8 mouse cellular contexts compared by ENCODE assay signal in genomic region chr7:98734876-98735275, GRCm38 (mm10). TPM values are rescaled to one million over a fixed set of nuclear protein-coding genes. Genes with fewer than 3 reads are reported as not detected.
DNase-seq lines count a peak whose midpoint lies in the region; ATAC-seq and TF ChIP-seq lines count a peak whose summit lies in the region.

No protein-coding gene starts in this region.

- H3K36me3 ChIP-seq in hindbrain, embryonic 10.5 days: no peaks in the 10 kb centered on the region
- no peaks in the 10 kb centered on the region for H3K36me3 ChIP-seq in hindbrain, embryonic 11.5 days (ENCODE audit: control insufficient read depth, insufficient read depth, low read length)
- no peaks in the 10 kb centered on the region for H3K36me3 ChIP-seq in E14TG2a.4 (ENCODE audit: insufficient read depth, low read length)
- H3K36me3 ChIP-seq in embryonic facial prominence, embryonic 11.5 days (replicated peaks; ENCODE audit: control insufficient read depth, insufficient read depth, low read depth, low read length): no peaks in the 10 kb centered on the region
- no peaks in the 10 kb centered on the region for H3K36me3 ChIP-seq in heart, postnatal 0 days (replicated peaks; ENCODE audit: control insufficient read depth, insufficient read depth, low read length)
- H3K36me3 ChIP-seq in limb, embryonic 14.5 days (ENCODE audit: control insufficient read depth, insufficient read depth, low read length): no peaks in the 10 kb centered on the region

- peak; percentile 27 for DNase-seq in hindbrain, embryonic 10.5 days (ENCODE audit: low spot score)
- no peak for DNase-seq in hindbrain, embryonic 11.5 days (ENCODE audit: low spot score)
- peak; percentile 25 for DNase-seq in embryonic facial prominence, embryonic 11.5 days (ENCODE audit: low spot score)
- peak; percentile 56 for DNase-seq in heart, postnatal 0 days (ENCODE audit: low spot score)
- peak; percentile 76 for DNase-seq in limb, embryonic 14.5 days (ENCODE audit: low spot score)
- DNase-seq in adrenal gland, postnatal 36 days: no peak

- TF ChIP-seq EP300 in heart, postnatal 0 days (IDR thresholded peaks at IDR 0.05; ENCODE audit: low read depth): no peak

- no peak overlapping the region for H3K4me3 ChIP-seq in hindbrain, embryonic 10.5 days
- no peak overlapping the region for H3K4me3 ChIP-seq in hindbrain, embryonic 11.5 days (ENCODE audit: low read depth, low read length)
- peak overlapping the region; percentile 54 for H3K4me3 ChIP-seq in E14TG2a.4 (replicated peaks; ENCODE audit: low read length)
- H3K4me3 ChIP-seq in embryonic facial prominence, embryonic 11.5 days (ENCODE audit: low read depth, low read length): no peak overlapping the region
- H3K4me3 ChIP-seq in heart, postnatal 0 days (ENCODE audit: low read depth, low read length): no peak overlapping the region
- H3K4me3 ChIP-seq in limb, embryonic 14.5 days (replicated peaks; ENCODE audit: low read length): no peak overlapping the region

- H3K27me3 ChIP-seq in hindbrain, embryonic 10.5 days (ENCODE audit: insufficient read depth, poor library complexity, severe bottlenecking): peaks cover 19% of the 10 kb centered on the region
- no peaks in the 10 kb centered on the region for H3K27me3 ChIP-seq in hindbrain, embryonic 11.5 days (ENCODE audit: control insufficient read depth, insufficient read depth, low read length)
- peaks cover 70% of the 10 kb centered on the region for H3K27me3 ChIP-seq in E14TG2a.4 (ENCODE audit: insufficient read depth, low read length)
- H3K27me3 ChIP-seq in embryonic facial prominence, embryonic 11.5 days (ENCODE audit: control insufficient read depth, insufficient read depth, low read length): no peaks in the 10 kb centered on the region
- H3K27me3 ChIP-seq in heart, postnatal 0 days (ENCODE audit: control insufficient read depth, insufficient read depth, low read length): peaks cover 3% of the 10 kb centered on the region; the same call in 1 of the 2 replicates
- no peaks in the 10 kb centered on the region for H3K27me3 ChIP-seq in limb, embryonic 14.5 days (ENCODE audit: control insufficient read depth, insufficient read depth, low read length)

- H3K27ac ChIP-seq in hindbrain, embryonic 10.5 days: peak overlapping the region; percentile 35; the same call in 1 of the 2 replicates
- H3K27ac ChIP-seq in hindbrain, embryonic 11.5 days (ENCODE audit: low read depth, low read length): no peak overlapping the region
- no peak overlapping the region for H3K27ac ChIP-seq in embryonic facial prominence, embryonic 11.5 days (replicated peaks; ENCODE audit: low read depth, low read length)
- H3K27ac ChIP-seq in heart, postnatal 0 days (ENCODE audit: low read depth): no peak overlapping the region
- 0 out of 2 replicates have a peak overlapping the region, but pooled peaks have one; percentile 0 for H3K27ac ChIP-seq in limb, embryonic 14.5 days (replicated peaks; ENCODE audit: low read depth, low read length)

- H3K4me1 ChIP-seq in hindbrain, embryonic 10.5 days (replicated peaks): peaks cover 23% of the 10 kb centered on the region
- no peaks in the 10 kb centered on the region; the same call in 1 of the 2 replicates for H3K4me1 ChIP-seq in hindbrain, embryonic 11.5 days (replicated peaks; ENCODE audit: control insufficient read depth, insufficient read depth, low read length)
- peaks cover 20% of the 10 kb centered on the region for H3K4me1 ChIP-seq in E14TG2a.4 (replicated peaks; ENCODE audit: low read depth, low read length)
- H3K4me1 ChIP-seq in embryonic facial prominence, embryonic 11.5 days (ENCODE audit: control insufficient read depth, insufficient read depth, low read length): peaks cover 3% of the 10 kb centered on the region; the same call in 1 of the 2 replicates
- peaks cover 7% of the 10 kb centered on the region; the same call in 1 of the 2 replicates for H3K4me1 ChIP-seq in heart, postnatal 0 days (ENCODE audit: control insufficient read depth, insufficient read depth)
- peaks cover 21% of the 10 kb centered on the region for H3K4me1 ChIP-seq in limb, embryonic 14.5 days (ENCODE audit: control insufficient read depth, insufficient read depth, low read length)

- WGBS in hindbrain, embryonic 10.5 days: 28% methylated on average over 10 of the region's 10 CpGs
- 34% methylated on average over 10 of the region's 10 CpGs for WGBS in hindbrain, embryonic 11.5 days
- WGBS in embryonic facial prominence, embryonic 11.5 days: 20% methylated on average over 10 of the region's 10 CpGs
- WGBS in heart, postnatal 0 days: 9% methylated on average over 10 of the region's 10 CpGs
- 22% methylated on average over 10 of the region's 10 CpGs for WGBS in limb, embryonic 14.5 days

- no peak overlapping the region for H3K4me2 ChIP-seq in hindbrain, embryonic 11.5 days (replicated peaks; ENCODE audit: low read depth, low read length)
- no peak overlapping the region for H3K4me2 ChIP-seq in embryonic facial prominence, embryonic 11.5 days (ENCODE audit: low read depth, low read length)
- peak overlapping the region; percentile 36; the same call in 1 of the 2 replicates for H3K4me2 ChIP-seq in heart, postnatal 0 days (ENCODE audit: low read depth, low read length)
- H3K4me2 ChIP-seq in limb, embryonic 14.5 days (replicated peaks; ENCODE audit: low read depth, low read length, severe bottlenecking): peak overlapping the region; percentile 24; the same call in 1 of the 2 replicates

- no peak overlapping the region for H3K9ac ChIP-seq in hindbrain, embryonic 11.5 days (ENCODE audit: low read depth, low read length)
- H3K9ac ChIP-seq in embryonic facial prominence, embryonic 11.5 days (replicated peaks; ENCODE audit: low read length): no peak overlapping the region; the same call in 1 of the 2 replicates
- H3K9ac ChIP-seq in heart, postnatal 0 days (replicated peaks; ENCODE audit: low read depth, low read length): no peak overlapping the region
- H3K9ac ChIP-seq in limb, embryonic 14.5 days (ENCODE audit: low read depth, low read length, severe bottlenecking): no peak overlapping the region

- no peaks in the 10 kb centered on the region for H3K9me3 ChIP-seq in hindbrain, embryonic 10.5 days
- H3K9me3 ChIP-seq in hindbrain, embryonic 11.5 days (ENCODE audit: control insufficient read depth, low read length): no peaks in the 10 kb centered on the region
- H3K9me3 ChIP-seq in E14TG2a.4 (ENCODE audit: low read length): no peaks in the 10 kb centered on the region
- H3K9me3 ChIP-seq in embryonic facial prominence, embryonic 11.5 days (replicated peaks; ENCODE audit: control insufficient read depth, low read length): no peaks in the 10 kb centered on the region
- no peaks in the 10 kb centered on the region for H3K9me3 ChIP-seq in heart, postnatal 0 days (replicated peaks; ENCODE audit: control insufficient read depth, low read length)
- H3K9me3 ChIP-seq in limb, embryonic 14.5 days (ENCODE audit: control insufficient read depth, low read length): no peaks in the 10 kb centered on the region

- TF ChIP-seq CTCF in E14TG2a.4 (conservative IDR thresholded peaks at IDR 0.05; ENCODE audit: low read length): no peak
- no peak for TF ChIP-seq CTCF in heart, postnatal 0 days (IDR thresholded peaks at IDR 0.05; ENCODE audit: low read depth)

- TF ChIP-seq POLR2A in limb, embryonic 14.5 days (IDR thresholded peaks at IDR 0.05; ENCODE audit: borderline replicate concordance, extremely low read depth, insufficient read depth, insufficient read length): no peak

- no peak for ATAC-seq in hindbrain, embryonic 11.5 days (ENCODE audit: low FRiP score)
- 0 out of 2 replicates have a peak, but pooled peaks have one; percentile 54 for ATAC-seq in embryonic facial prominence, embryonic 11.5 days (replicated peaks; ENCODE audit: insufficient number of reproducible peaks, low FRiP score, low TSS enrichment, low read depth)
- ATAC-seq in heart, postnatal 0 days (ENCODE audit: insufficient read depth, low read depth): peak; percentile 82
- peak; percentile 77; the same call in 1 of the 2 replicates for ATAC-seq in limb, embryonic 14.5 days (ENCODE audit: low FRiP score, low read depth)
- ATAC-seq in megakaryocyte progenitor cell, adult 5-6 weeks (replicated peaks; ENCODE audit: poor library complexity): no peak

RNA-seq across cellular contexts. Expression of gene Thap12, which starts 32.0 kb away (rescaled TPM):
- polyA plus RNA-seq in hindbrain, embryonic 10.5 days (2016; fragmentation: Nextera tagmentation; extraction: Ambion mirVana): 57.4 and 63.7 TPM in 2 replicates
- polyA plus RNA-seq in hindbrain, embryonic 11.5 days (2014; fragmentation: Nextera tagmentation; extraction: Ambion mirVana): 71.6 and 88.1 TPM in 2 replicates
- 87.3 and 91.6 TPM in 2 replicates for polyA plus RNA-seq in embryonic facial prominence, embryonic 11.5 days (2014; fragmentation: Nextera tagmentation; extraction: Ambion mirVana)
- 48.6 and 50.6 TPM in 2 replicates for total RNA-seq in heart, postnatal 0 days (2014; rRNA removed; ENCODE audit: low replicate concordance)
- 31.5 and 37.8 TPM in 2 replicates for polyA plus RNA-seq in heart, postnatal 0 days (2015; fragmentation: Nextera tagmentation; extraction: Ambion mirVana)
- polyA plus RNA-seq in limb, embryonic 14.5 days (2012; rRNA removed): 35.4 and 42.1 TPM in 2 replicates
- polyA plus RNA-seq in limb, embryonic 14.5 days (2014; fragmentation: Nextera tagmentation; extraction: Ambion mirVana): 68.5 and 76.8 TPM in 2 replicates
- total RNA-seq in adrenal gland, postnatal 36 days (2021): 10 to 100 TPM; 67.2 to 72.9 TPM
- 54.8 and 59.4 TPM in 2 replicates for total RNA-seq in megakaryocyte progenitor cell, adult 5-6 weeks (2015)
- total RNA-seq in megakaryocyte progenitor cell, adult 5-6 weeks (2017): 72.6 and 86.9 TPM in 2 replicates

Comparison
In these comparisons a context has a peak if more than half of its experiments do, and no peak if none do; other contexts are left out.
1. DNase-seq: peak in hindbrain, embryonic 10.5 days (single experiment), embryonic facial prominence, embryonic 11.5 days (single experiment), heart, postnatal 0 days (single experiment) and limb, embryonic 14.5 days (single experiment); none in hindbrain, embryonic 11.5 days (single experiment) and adrenal gland, postnatal 36 days (0 of 2).
2. H3K27ac ChIP-seq: peak in hindbrain, embryonic 10.5 days (single experiment) and limb, embryonic 14.5 days (single experiment); none in hindbrain, embryonic 11.5 days (single experiment), embryonic facial prominence, embryonic 11.5 days (single experiment) and heart, postnatal 0 days (single experiment).
3. ATAC-seq: peak in embryonic facial prominence, embryonic 11.5 days (single experiment), heart, postnatal 0 days (single experiment) and limb, embryonic 14.5 days (single experiment); none in hindbrain, embryonic 11.5 days (single experiment) and megakaryocyte progenitor cell, adult 5-6 weeks (single experiment).
4. H3K4me2 ChIP-seq: peak in heart, postnatal 0 days (single experiment) and limb, embryonic 14.5 days (single experiment); none in hindbrain, embryonic 11.5 days (single experiment) and embryonic facial prominence, embryonic 11.5 days (single experiment).